Mouse (Mus musculus) brain, embryonic 14.5 days (tissue): ENCODE results near the gene Sox18.

Source experiments
- CTCF ChIP-seq: fragments of 200-500 bp; IDR thresholded peaks from 2 replicates; pipeline ENCODE4 v1.5.1; 2012; ENCODE audit warnings: inconsistent platforms, mild to moderate bottlenecking, moderate library complexity, borderline replicate concordance; ENCODE audit not compliant: insufficient read depth, insufficient read length; ENCODE audit errors: extremely low read depth
- POLR2A ChIP-seq: fragments of 200-500 bp; IDR thresholded peaks from 2 replicates; pipeline ENCODE4 v1.6.1; 2012; ENCODE audit warnings: mild to moderate bottlenecking, inconsistent platforms, borderline replicate concordance; ENCODE audit not compliant: poor library complexity, insufficient read depth, insufficient read length, severe bottlenecking; ENCODE audit errors: extremely low read depth

GRCm38 (mm10) chr2:181698241-181698640, 26.8 kb upstream of the Sox18 start, which contains the start of gene Lkaaear1:
- TF ChIP-seq CTCF (no peak), POLR2A (no peak)
